Mouse (Mus musculus): ENCODE measurements around the gene Syne4. TPM values are rescaled to one million over a fixed set of nuclear protein-coding genes. Genes with fewer than 3 reads are reported as not detected.
A peak's percentile ranks its signal among the peaks of the same experiment; 100 is the strongest.

Gene Syne4
- polyA plus RNA-seq, 1 experiment from 2014 or later, result 0.30 TPM

DNA sequence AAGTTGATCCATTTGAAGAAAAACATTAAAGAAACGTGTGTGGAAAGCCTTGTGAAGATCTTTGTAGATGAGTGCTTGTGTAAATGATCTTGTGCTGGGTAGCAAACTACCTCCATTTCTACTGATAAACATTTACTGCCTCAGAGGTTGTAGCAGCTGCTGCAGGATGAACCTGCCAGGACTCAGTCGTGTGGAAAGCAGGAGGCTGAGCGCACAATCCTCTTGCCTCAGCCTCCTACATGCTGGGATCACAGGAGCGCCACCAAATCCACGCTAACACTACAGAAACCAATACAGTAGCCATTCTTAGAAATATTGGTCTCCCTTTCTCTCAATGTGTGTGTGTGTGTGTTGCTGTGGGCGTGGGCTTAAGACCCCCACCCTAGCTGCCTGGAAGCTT is 26.6 kb upstream of the Syne4 start:
- Histone ChIP-seq H3K4me3 (ENCODE audit: inconsistent target) (no peak overlapping the region), H3K36me3 (ENCODE audit: inconsistent target) (no peaks in the 10 kb centered on the region), H3K27ac (no peak overlapping the region), H3K79me2 (ENCODE audit: inconsistent target) (no peaks in the 10 kb centered on the region)
- 85% methylated on average over 4 of the region's 6 CpGs for WGBS (ENCODE audit: missing documents)

DNA sequence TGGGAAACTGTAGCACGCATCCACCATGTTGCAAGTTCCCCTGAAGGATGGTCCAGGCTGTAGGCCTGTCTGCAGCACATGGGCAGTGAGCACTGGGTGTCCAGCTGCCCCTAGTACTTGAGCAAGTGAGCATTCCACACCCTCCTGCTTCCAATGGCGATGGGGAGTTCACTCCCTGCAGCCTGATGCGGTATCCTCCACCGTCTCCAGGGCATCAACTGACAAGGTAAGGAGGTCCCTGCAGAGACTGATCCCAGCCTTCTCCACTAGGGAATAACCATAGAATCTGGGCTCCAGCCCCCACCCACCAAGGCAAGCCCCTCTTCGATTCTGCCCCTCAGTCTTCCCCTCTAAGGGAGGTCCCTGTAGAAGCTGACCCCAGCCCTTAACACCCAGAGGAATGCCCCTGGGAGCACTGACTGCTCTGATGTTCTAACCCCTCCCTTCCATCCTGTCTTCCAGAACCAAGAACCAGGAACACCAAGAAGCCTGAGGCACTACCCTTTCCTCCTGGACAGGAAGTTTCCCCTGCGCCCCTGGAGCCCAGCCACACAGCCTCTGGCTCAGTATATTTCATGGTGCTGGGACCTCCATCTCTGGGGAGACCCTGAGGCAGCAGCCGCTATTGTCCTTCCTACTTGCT is 25.4 kb upstream of the Syne4 start:
- WGBS (ENCODE audit: missing documents), result 89% methylated on average over 7 of the region's 7 CpGs
- Histone ChIP-seq H3K79me2 (ENCODE audit: inconsistent target) (no peaks in the 10 kb centered on the region), H3K36me3 (ENCODE audit: inconsistent target) (no peaks in the 10 kb centered on the region), H3K4me3 (ENCODE audit: inconsistent target) (no peak overlapping the region), H3K27ac (no peak overlapping the region)

- no peak overlapping the region for H3K27ac ChIP-seq
- no peaks in the 10 kb centered on the region for H3K79me2 ChIP-seq (ENCODE audit: inconsistent target)
- no peaks in the 10 kb centered on the region for H3K36me3 ChIP-seq (ENCODE audit: inconsistent target)
- H3K4me3 ChIP-seq (ENCODE audit: inconsistent target), result no peak overlapping the region
- 88% methylated on average over 10 of the region's 10 CpGs for WGBS (ENCODE audit: missing documents)
These were observed 24.8 kb upstream of the Syne4 start for GRCm38 (mm10) chr7:30289714-30290399.

DNA sequence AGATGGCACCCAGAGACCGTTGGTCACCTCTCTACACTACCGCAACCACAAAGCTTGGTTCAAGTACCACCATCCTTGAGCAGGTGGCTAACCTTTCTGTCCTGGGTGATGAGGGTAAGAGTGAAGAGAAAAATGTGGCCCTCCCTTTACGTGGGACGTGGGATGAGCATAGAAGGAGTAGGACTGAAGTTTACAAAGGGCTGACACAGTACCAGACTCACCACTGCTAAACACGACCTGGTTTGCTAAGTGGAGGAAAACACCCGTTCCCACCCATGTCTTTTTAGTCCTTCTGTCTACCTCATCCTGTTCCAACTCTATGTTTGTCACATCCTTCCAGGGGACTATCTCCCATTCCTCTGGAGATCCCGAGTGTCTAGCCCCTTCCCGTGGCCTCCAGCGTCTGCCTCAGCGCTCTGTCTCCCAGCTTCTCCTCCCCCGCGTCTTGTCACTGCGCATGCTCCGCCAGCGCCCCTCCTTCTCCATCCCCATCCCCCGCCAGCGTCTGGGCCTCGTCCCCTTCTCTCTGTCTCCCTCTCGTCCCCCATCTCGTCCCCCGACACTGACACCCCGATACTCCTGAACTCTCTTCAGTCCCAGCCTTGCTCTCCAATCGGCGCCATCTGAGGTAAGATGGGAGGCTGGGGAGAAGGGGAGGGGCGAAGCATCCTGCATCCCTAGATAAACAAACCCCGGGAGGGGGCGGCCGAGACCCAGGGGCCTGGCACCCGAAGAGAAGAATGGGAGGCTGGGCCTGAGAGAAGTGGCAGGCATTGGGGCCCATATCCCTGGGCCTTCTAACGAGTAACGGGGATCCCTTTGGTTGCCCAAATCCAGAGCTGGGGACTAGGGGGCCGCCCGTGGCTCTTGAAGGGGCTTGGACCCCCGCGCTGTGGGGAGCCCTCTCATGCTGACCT is 23.1 kb upstream of the Syne4 start, which contains the start of gene Clip3:
Gene Clip3 (plus strand): TSS at position 514 of the 917 bp plus-strand sequence.
- Histone ChIP-seq H3K79me2 (ENCODE audit: inconsistent target) (no peaks in the 10 kb centered on the region), H3K4me3 (ENCODE audit: inconsistent target) (no peak within 1 kb of the TSS)
- 16% methylated on average over 34 of the region's 35 CpGs for WGBS (ENCODE audit: missing documents)

GRCm38 (mm10) chr7:30293795-30294194 is 20.8 kb upstream of the Syne4 start:
- Histone ChIP-seq H3K36me3 (ENCODE audit: inconsistent target) (no peaks in the 10 kb centered on the region), H3K4me3 (ENCODE audit: inconsistent target) (no peak overlapping the region), H3K27ac (no peak overlapping the region), H3K79me2 (ENCODE audit: inconsistent target) (no peaks in the 10 kb centered on the region)
- WGBS (ENCODE audit: missing documents), result 89% methylated on average over 13 of the region's 13 CpGs

More for the DNA sequence above, 23.1 kb upstream of the Syne4 start, which contains the start of gene Clip3:
- H3K27ac ChIP-seq, result no peak within 1 kb of the TSS
- no peaks in the 10 kb centered on the region for H3K36me3 ChIP-seq (ENCODE audit: inconsistent target)

GRCm38 (mm10) chr7:30294296-30294695 is 20.3 kb upstream of the Syne4 start:
- H3K4me3 ChIP-seq (ENCODE audit: inconsistent target), result no peak overlapping the region
- H3K27ac ChIP-seq, result no peak overlapping the region
- no peaks in the 10 kb centered on the region for H3K79me2 ChIP-seq (ENCODE audit: inconsistent target)
- H3K36me3 ChIP-seq (ENCODE audit: inconsistent target), result no peaks in the 10 kb centered on the region
- 84% methylated on average over 5 of the region's 5 CpGs for WGBS (ENCODE audit: missing documents)

GRCm38 (mm10) chr7:30295103-30295502 is 19.5 kb upstream of the Syne4 start:
- 82% methylated on average over 10 of the region's 10 CpGs for WGBS (ENCODE audit: missing documents)
- Histone ChIP-seq H3K79me2 (ENCODE audit: inconsistent target) (no peaks in the 10 kb centered on the region), H3K4me3 (ENCODE audit: inconsistent target) (no peak overlapping the region), H3K27ac (no peak overlapping the region), H3K36me3 (ENCODE audit: inconsistent target) (no peaks in the 10 kb centered on the region)

GRCm38 (mm10) chr7:30296816-30297215 is 17.8 kb upstream of the Syne4 start:
- Histone ChIP-seq H3K4me3 (ENCODE audit: inconsistent target) (no peak overlapping the region), H3K27ac (no peak overlapping the region), H3K79me2 (ENCODE audit: inconsistent target) (no peaks in the 10 kb centered on the region), H3K36me3 (ENCODE audit: inconsistent target) (no peaks in the 10 kb centered on the region)
- whole genome bisulfite sequencing (ENCODE audit: missing documents), result 92% methylated on average over 11 of the region's 15 CpGs

GRCm38 (mm10) chr7:30297266-30297665 is 17.3 kb upstream of the Syne4 start:
- Histone ChIP-seq H3K36me3 (ENCODE audit: inconsistent target) (no peaks in the 10 kb centered on the region), H3K79me2 (ENCODE audit: inconsistent target) (no peaks in the 10 kb centered on the region), H3K27ac (no peak overlapping the region), H3K4me3 (ENCODE audit: inconsistent target) (no peak overlapping the region)
- WGBS (ENCODE audit: missing documents), result 92% methylated on average over 14 of the region's 16 CpGs

DNA sequence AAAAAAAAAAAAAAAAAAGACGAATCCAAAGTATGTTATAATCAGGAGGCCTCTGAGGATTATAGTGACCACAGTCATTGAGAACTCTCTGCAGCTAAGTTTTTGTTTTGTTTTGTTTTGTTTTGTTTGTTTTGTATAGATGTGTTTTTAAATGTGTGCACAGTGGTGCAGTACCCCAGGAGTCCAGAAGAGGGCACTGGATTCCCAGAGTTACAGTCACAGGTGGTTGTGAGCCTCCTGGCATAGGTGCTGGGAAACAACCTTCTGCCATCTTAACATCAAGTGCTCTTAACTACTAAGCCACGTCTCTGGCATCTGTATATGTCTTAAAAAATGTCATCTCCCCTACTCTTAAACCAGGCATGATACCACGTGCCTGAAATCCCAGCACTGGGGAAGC is 13.7 kb upstream of the Syne4 start:
- 80% methylated on average over 2 of the region's 3 CpGs for WGBS (ENCODE audit: missing documents)
- Histone ChIP-seq H3K79me2 (ENCODE audit: inconsistent target) (no peaks in the 10 kb centered on the region), H3K4me3 (ENCODE audit: inconsistent target) (no peak overlapping the region), H3K36me3 (ENCODE audit: inconsistent target) (no peaks in the 10 kb centered on the region), H3K27ac (no peak overlapping the region)

DNA sequence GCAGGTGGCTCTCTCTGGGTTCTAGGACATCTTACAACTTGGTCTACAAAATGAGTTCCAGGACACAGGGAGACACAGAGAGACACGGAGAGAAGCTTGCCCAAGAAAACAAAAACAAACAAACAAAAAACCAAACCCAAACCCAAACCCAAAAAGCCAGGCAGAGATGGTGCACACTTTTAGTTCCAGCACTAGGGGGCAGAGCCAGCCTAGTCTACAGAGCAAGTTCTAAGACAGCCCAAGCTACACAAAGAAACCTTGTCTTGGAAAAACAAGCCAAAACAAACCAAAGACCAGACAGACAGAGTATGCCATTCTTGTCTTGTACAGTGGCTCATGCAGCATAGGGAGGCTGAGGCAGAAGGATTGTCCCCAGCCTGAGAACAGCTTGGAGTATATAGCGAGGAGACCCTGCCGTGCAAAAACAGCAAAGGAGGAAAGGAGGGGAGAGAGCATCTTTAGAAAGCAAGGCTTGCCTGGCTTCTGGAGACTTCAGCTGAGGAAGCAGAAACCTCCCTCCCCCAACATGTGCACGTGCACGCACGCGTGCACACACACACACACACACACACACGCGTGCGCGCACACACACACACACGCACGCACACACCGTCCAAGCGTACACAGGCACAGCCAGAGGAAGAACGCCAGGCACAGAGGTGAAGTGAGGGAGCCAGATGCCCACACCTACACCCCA is 8.4 kb upstream of the Syne4 start:
- Histone ChIP-seq H3K4me3 (ENCODE audit: inconsistent target) (no peak overlapping the region), H3K36me3 (ENCODE audit: inconsistent target) (no peaks in the 10 kb centered on the region), H3K79me2 (ENCODE audit: inconsistent target) (peaks cover 4% of the 10 kb centered on the region; the same call in 1 of the 2 replicates), H3K27ac (no peak overlapping the region)
- WGBS (ENCODE audit: missing documents), result 90% methylated on average over 9 of the region's 16 CpGs

- Histone ChIP-seq H3K36me3 (ENCODE audit: inconsistent target) (0 out of 2 replicates have a peak, but pooled peaks cover 8% of the 10 kb centered on the region), H3K4me3 (ENCODE audit: inconsistent target) (peak within 1 kb of the TSS; percentile 96), H3K27ac (peak within 1 kb of the TSS; percentile 31), H3K79me2 (ENCODE audit: inconsistent target) (peaks cover 4% of the 10 kb centered on the region; the same call in 1 of the 2 replicates)
- WGBS (ENCODE audit: missing documents), result 6% methylated on average over 27 of the region's 27 CpGs
These were observed 6.3 kb upstream of the Syne4 start, which contains the start of gene Alkbh6 for GRCm38 (mm10) chr7:30308076-30309005. TSS of gene Alkbh6 (plus strand) at chr7:30308717.
